Mouse (Mus musculus): ENCODE measurements at regions not wholly inside any gene's neighbourhood (a gene's known extent, or its start where the extent isn't known, plus 50 kb on each side); places are given as distances from the start of the nearest gene placed in this dataset. TPM values are rescaled to one million over a fixed set of nuclear protein-coding genes. Genes with fewer than 3 reads are reported as not detected.

DNA sequence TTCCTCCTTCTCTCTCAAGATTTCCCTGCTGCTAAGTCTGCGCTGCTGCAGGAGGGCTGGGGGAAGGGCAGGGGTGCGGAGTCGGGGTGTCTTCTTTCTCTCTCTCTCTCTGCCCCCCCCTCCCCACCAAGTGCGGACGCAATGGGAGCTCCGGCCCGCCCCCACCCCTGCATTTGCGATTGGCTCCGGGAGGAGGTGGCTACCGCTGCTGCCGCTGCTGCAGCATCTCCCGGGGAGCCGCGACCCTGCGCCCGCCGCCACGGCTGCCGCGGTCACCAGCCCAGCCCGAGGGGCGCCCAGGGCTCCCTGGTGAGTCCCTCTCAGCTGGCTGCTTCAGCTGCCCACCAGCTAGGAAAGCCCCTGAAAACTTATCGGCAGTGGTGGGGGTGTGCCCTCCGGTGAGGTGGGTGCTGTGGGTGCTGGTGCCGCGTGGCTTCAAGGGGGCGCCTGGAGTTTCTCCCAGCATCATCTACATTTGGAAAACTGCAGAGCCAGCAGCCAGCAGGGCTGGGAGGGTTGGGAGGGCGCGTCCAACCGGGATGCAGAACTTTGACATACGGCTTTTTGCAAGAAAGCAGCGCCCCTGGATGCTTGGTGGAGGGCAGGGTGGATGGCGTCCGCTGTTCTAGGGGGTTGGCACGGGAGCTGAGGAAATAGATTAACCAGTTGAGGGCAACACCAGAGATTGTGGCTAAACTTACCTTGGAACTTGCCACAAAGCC lies 51.6 kb upstream of the Gata5 start:
- Histone ChIP-seq H3K9me3 (no peaks in the 10 kb centered on the region), H3K9ac (peak overlapping the region; percentile 45), H3K27ac (no peak overlapping the region), H3K36me3 (no peaks in the 10 kb centered on the region), H3K4me1 (peaks cover 11% of the 10 kb centered on the region; the same call in 1 of the 2 replicates), H3K27me3 (peaks cover 77% of the 10 kb centered on the region), H3K4me3 (peak overlapping the region; percentile 41), H3K4me2 (replicated peaks) (peak overlapping the region; percentile 89)
- no peak for ATAC-seq (ENCODE audit: insufficient number of reproducible peaks, insufficient read depth, low FRiP score, low TSS enrichment)
- WGBS, result under 1% methylated on average over 33 of the region's 35 CpGs

DNA sequence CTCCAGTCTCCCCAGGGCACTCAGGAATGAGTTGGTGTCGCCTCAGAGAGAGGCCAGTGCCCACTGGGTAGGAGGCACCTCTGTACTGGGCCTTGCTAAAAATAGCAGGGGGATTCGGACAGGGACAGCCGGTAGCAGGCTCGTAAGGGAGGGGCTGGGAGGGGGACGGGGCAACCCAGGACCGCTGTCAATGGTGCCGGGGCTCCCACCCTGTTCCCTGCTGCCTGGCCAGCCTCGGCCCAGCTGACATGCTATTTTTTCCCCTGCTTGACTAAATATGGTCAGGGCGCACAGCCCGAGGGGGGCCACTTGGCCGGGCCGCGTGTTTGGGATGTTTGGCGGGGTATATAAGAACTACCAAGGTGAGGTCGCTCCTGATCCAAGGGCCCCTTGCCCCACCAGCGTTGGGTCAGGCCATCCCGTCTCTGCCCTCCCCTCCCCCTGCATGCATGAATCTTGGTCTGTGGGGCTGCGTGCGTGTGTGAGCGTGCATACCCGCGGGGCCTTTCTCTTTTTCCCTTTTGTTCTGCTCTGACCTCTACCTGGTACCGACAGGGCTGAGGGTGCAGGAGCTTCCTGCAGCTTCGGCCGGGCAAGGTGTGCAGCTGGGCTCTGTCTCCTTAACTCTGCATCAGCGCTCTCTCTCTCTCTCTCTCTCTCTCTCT lies 50.9 kb upstream of the Gata5 start:
- no peaks in the 10 kb centered on the region for H3K36me3 ChIP-seq

More for the DNA sequence above, 50.9 kb upstream of the Gata5 start:
- ATAC-seq (ENCODE audit: insufficient number of reproducible peaks, insufficient read depth, low FRiP score, low TSS enrichment), result peak; percentile 61
- Histone ChIP-seq H3K9ac (no peak overlapping the region), H3K4me1 (peaks cover 11% of the 10 kb centered on the region; the same call in 1 of the 2 replicates), H3K9me3 (no peaks in the 10 kb centered on the region), H3K4me2 (replicated peaks) (peak overlapping the region; percentile 89), H3K27me3 (peaks cover 73% of the 10 kb centered on the region), H3K4me3 (peak overlapping the region; percentile 41), H3K27ac (no peak overlapping the region)
- WGBS, result 3% methylated on average over 26 of the region's 26 CpGs

Small RNA genes lying in the stretch of these regions (microRNA-seq; reads per million reads assigned to microRNA genes)
- gene Mir133a-2 (not detected), gene Mir1a-1 (not detected)

Measured in embryonic facial prominence, embryonic 12.5 days (tissue).